Mouse (Mus musculus): Measurements from ENCODE around the gene Iqsec1.
A peak's percentile ranks its signal among the peaks of the same experiment; 100 is the strongest.

Gene Iqsec1

GRCm38 (mm10) chr6:90755613-90755941 is 232.9 kb downstream of the Iqsec1 start:
- DNase-seq (ENCODE audit: extremely low spot score): no peak

DNA sequence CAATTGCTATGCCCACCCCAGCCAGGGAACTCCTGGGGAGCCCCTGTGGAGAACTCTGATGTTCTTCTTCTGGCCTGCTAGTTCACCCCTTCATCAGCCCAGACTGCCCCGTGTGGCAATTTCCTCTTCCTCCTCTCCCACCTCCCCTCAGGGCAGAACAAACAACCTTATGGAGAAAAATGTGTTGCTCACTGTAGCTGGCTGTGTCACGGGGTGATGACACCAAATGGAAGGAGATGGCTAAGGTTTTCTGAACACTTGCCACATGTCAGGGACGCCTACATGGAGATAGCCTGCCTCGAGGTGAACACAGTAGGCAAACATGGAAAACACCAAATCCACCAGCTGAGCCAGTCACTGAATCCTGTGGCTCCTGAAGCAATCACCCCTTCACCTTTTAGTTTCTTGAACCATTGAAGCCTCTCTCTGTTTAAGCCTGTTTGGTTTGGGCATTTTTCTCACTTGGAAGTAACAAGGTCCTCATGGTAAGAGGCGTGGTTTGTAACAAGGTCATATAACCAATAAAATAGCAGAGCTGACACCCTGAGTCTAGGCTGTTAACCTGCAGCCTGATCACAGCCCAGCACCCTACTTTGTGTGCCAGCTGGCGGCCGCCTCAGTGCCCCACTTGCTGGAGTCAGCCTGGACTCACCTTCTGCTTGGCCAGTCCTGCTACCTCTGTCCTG is 233.4 kb downstream of the Iqsec1 start:
- no peak for DNase-seq (ENCODE audit: extremely low spot score)

GRCm38 (mm10) chr6:90754093-90754492 is 234.4 kb downstream of the Iqsec1 start:
- no peak for DNase-seq (ENCODE audit: extremely low spot score)

- DNase-seq (ENCODE audit: extremely low spot score): no peak
These were observed 234.8 kb downstream of the Iqsec1 start for GRCm38 (mm10) chr6:90753656-90754055.

DNA sequence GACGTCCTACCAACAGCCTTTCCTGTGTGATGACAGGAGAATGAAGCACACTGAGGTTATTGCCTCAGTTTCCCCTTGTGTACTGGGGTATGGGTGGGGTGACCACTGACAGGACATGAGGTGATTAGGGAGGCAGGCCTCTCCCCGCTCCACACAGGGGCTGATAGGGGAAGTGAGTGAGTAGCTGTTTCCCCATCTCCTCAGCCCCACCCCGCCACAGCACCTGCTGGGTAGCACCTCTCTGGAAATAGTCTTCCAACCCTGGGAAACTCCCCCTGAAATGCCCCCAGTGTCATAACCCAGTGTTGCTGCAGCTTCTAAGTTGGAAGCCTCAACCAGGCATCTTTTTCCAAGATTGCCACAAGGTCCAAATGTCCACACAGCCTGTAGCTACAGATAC is 236.9 kb downstream of the Iqsec1 start:
- no peak for DNase-seq (ENCODE audit: extremely low spot score)

- DNase-seq (ENCODE audit: extremely low spot score): no peak
These were observed 238.4 kb downstream of the Iqsec1 start for GRCm38 (mm10) chr6:90750091-90750490.

DNA sequence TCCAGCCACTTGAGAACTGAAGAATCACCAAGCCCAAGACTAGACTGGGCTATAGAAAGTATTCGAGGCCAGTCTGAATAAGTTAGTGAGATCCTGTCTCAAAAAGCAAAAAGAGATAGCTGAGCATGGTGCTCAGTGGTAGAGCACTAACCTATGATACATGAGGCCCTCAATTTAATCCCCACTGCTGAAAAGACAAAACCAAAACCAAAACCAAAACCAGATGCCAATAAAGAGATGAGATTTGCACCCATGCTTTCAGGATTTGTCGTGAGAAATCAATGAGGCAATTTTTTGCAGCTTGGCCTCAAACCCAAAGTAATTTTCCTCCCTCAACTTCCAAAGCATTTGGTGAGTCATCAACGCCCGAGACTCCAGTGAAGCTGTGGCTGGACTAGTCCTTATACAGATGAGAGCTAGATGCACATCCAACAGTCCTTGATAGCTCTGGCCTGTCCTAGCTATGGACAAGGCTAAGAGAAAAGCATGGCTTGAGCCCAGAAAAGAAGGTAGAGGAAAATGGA is 239.0 kb downstream of the Iqsec1 start:
- no peak for DNase-seq (ENCODE audit: extremely low spot score)

DNA sequence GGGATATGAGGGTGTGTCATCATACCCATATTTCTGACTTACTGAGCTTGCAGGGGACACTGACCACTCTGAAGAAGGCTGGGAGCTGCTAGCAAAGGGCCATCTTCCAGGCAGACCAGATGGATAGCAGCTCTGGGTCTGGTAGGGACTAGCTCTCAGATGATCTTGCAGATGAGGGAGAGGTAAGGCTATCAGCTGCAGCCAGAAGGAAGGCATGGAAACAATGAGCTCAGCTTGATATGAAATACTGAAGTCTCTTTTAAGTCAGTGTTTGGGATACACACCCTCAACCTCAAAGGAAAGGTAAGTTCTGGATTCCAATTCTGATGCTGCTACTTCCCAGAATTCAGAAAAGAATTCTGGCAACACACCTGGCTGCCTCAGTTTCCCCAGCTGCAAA is 239.5 kb downstream of the Iqsec1 start:
- no peak for DNase-seq (ENCODE audit: extremely low spot score)

DNA sequence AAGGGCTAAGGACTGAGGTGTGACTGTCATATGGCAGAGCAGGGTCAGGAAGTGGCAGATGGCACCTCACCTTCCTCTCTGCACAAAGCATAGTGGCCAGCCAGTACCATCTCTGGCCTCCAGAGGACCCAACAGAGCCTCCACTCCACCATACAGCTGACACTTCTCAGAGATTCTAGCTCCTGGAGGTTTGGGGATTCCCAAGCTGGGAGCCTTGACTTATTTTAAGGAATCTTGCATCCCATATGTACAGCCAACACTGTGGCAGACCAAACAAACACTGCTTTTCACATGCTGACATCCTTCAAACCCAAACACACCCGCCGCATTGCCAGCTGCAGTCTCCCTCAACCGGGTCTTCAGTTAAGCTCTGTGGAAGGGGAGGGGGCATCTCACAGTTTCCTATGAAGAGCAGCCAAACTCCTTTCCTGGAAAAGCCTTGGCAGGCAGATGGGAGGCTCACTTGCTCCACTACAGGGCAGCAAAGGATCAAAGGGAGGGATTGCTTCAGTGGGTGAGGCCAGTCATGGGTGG is 242.1 kb downstream of the Iqsec1 start:
- no peak for DNase-seq (ENCODE audit: extremely low spot score)

- no peak for DNase-seq (ENCODE audit: extremely low spot score)
These were observed 242.9 kb downstream of the Iqsec1 start for GRCm38 (mm10) chr6:90745401-90746198.

DNA sequence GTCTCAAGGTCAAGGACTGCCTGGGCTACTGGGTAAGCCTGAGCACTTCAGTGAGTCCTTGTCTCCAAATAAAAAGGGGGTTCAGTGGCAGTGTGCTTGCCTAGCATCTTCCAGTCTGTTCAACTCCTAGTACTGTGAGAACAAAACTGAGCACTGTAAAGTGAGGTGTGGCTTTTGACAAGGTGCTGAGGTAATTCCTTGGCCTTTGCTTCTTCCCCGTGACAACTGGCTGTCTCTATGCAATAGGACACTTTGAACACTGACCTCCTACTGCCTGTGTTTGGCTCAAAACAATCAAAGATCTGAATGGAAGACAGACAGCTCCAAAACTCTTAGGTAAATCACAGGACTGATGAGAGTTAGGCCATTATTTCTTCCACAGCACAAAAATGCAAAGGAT is 246.0 kb downstream of the Iqsec1 start:
- DNase-seq (ENCODE audit: extremely low spot score): no peak

DNA sequence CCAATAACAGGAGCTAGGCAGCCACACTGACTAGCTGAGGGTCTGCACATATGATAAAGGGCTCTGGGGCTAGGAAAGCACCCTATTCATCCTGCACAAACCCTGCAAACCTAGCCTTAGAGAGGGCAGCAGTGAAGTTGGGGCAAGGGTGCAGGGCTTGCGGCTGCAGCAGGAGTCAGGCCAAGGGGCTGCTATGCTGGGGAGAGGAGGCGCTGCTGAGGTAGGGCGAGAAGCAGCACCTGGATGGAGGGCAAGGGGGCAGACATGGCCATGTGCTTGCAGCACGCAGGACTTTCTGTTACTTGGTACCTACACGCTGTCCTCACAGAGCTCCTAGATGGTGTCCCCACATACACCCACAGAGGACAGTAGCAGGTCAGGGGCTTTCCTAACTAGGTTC is 246.8 kb downstream of the Iqsec1 start:
- DNase-seq (ENCODE audit: extremely low spot score): no peak

DNA sequence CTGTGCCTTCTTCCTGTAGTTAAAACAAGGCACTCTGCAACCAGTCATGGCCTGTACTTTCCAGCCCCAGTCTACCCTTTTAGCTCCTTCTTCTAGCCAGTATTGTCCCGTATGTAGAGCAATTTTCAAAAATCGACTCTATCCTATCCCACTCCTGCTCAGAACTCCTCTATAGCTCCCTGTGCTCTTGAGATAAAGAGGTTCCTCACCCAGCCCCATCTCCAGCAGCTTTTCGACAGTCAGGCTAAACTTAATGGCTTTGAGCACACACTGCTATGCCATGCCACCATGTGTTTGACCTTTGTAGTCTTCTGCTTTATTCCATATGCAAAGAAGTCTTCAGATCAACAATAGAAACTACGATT is 247.4 kb downstream of the Iqsec1 start:
- DNase-seq (ENCODE audit: extremely low spot score): no peak

GRCm38 (mm10) chr6:90740348-90741055 is 248.0 kb downstream of the Iqsec1 start:
- DNase-seq (ENCODE audit: extremely low spot score): no peak

DNA sequence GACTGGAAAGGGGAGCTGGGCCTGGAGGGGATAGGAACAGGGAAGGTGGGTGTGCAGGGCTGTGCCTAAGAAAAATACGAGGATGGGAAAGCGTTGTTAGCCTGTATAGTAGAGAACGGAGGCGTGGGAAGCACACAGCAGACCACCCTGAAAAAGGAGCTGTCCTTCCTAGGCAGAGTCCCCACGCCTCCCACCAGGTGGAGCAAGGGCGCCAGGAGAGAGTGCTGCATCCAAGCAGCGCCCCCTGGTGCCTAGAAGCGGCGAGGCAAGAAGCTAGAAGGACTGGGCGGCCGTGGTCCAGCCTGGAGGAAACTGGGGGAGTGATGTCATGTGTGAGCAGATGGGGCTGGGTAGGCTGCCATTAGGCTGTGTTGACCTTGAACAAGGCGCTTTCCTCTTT is 251.1 kb downstream of the Iqsec1 start:
- DNase-seq (ENCODE audit: extremely low spot score): peak; percentile 92

GRCm38 (mm10) chr6:90736691-90737245 is 251.7 kb downstream of the Iqsec1 start:
- peak; percentile 76 for DNase-seq (ENCODE audit: extremely low spot score)

DNA sequence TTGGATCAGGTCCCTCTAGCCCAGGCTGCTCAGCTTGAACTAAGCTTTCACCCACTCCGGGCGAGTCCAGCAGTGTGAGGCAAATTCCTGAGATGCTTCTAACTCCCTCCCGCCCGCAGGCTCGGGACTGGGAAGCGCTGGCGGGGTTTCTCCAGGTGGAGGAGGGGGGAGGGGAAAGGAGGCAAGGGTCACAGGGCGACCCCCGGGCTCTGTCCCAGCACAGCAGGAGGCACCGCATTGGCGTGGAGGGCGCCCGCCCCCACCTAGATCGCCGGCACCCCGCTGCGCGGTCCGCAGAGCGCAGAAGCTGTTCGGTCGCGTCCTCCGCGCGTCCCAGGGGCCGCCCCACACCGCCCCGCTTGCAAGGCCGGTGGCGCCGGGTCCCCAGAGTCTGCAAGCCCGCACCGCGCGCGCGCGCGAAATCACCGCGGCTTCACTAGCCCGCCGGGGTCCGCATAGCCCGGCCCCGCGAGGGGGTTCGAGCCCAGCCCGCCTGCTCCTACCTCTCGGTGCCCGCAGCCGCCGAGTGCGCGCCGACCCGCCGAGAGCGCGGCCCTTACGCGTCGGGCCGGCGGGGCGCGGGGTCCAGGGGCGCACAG is 252.3 kb downstream of the Iqsec1 start:
- DNase-seq (ENCODE audit: extremely low spot score): peak; percentile 65

- DNase-seq (ENCODE audit: extremely low spot score): no peak
These were observed 253.0 kb downstream of the Iqsec1 start for GRCm38 (mm10) chr6:90735396-90736036.

- DNase-seq (ENCODE audit: extremely low spot score): no peak
These were observed 253.7 kb downstream of the Iqsec1 start for GRCm38 (mm10) chr6:90734806-90735205.

GRCm38 (mm10) chr6:90731327-90731726 is 257.2 kb downstream of the Iqsec1 start:
- DNase-seq (ENCODE audit: extremely low spot score): peak; percentile 40

DNA sequence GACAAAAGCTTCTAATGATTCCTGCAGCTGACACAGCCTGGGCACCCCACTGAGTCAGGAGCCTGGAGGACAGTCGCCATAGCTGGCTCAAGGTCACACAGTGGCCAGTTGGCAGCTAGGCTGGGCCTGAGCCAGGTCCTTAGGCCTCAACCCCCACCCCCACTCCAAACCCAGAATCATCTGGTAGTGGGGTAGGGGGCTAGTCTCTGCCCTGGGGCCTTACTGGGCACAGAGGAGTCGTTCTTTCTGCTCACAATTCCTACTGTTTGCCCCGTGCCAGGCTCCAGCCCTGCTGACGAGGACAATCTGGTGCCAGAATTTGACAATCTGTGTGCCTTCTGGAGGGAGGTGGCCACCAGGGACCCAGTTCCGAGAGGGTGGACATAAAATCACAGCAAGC is 258.7 kb downstream of the Iqsec1 start:
- DNase-seq (ENCODE audit: extremely low spot score): no peak
